Mouse (Mus musculus) Patski (cell line): ENCODE data around the gene Gm10772. TPM values are rescaled to one million over a fixed set of nuclear protein-coding genes. Genes with fewer than 3 reads are reported as not detected.
"Not testable (repeated sequence)": the region's sequence is repeated elsewhere in the genome, so short reads cannot be mapped to it uniquely, and the experiment has no call there.

Experiments used
- ATAC-seq: fragments of 100-300 bp; one replicate; pipeline ENCODE4 v1.8.0; 2021
- CTCF ChIA-PET: fragments of 350-600 bp; sonication (Branson Sonifier 250); formaldehyde crosslinking; loops from one replicate; lab custom pipeline; 2022; ENCODE audit warnings: inconsistent platforms; lab: Charles Lee
- POLR2A ChIA-PET: fragments of 350-600 bp; sonication (Branson Sonifier 250); formaldehyde crosslinking; loops from one replicate; lab custom pipeline; 2022; ENCODE audit warnings: antibody characterized with exemption, inconsistent platforms; lab: Charles Lee
- DNase-seq: peaks from one replicate; pipeline ENCODE4 v3.0.0-alpha.2; 2011; ENCODE audit warnings: low read depth, low spot score
- H3K27me3 ChIP-seq: fragments of 371-371 bp; one replicate; pipeline ENCODE4 v1.5.1; 2021
- CTCF ChIP-seq: fragments of 100-300 bp; IDR thresholded peaks from one replicate; pipeline ENCODE4 v1.5.1; 2021
- in situ Hi-C: fragments of 300-500 bp; cut with MboI; formaldehyde crosslinking; loops from 3 replicates; pipeline ENCODE4 v1.11.1; 2018; ENCODE audit warnings: low pct_unique_long_range_greater_than_20kb, mixed read lengths
- polyA plus RNA-seq: library from polyadenylated mRNA; unstranded; gene quantifications from one replicate; pipeline ENCODE4 v1.2.3, GENCODE M21; 2021

Gm10772 gene
- polyA plus RNA-seq = not detected

DNA sequence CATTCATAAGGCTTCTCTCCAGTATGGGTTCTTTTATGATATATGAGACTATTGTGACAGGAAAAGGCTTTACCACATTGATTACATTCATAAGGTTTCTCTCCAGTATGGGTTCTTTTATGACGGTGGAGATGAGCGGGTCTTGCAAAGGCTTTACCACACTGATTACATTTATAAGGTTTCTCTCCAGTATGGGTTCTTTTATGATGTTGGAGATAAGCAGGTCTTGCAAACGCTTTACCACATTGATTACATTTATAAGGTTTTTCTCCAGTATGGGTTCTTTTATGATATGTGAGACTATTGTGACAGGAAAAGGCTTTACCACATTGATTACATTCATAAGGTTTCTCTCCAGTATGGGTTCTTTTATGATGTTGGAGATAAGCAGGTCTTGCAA is at the start of gene Gm10772:
Gene Gm10772, minus strand, starts transcription at position 101 of the 400 bp plus-strand sequence.
- DNase-seq, CTCF ChIA-PET, in situ Hi-C loops, ATAC-seq, POLR2A ChIA-PET, H3K27me3 ChIP-seq: not testable (repeated sequence)

- H3K27me3 ChIP-seq, POLR2A ChIA-PET, ATAC-seq, DNase-seq, in situ Hi-C loops, CTCF ChIA-PET: not testable (repeated sequence)
Observed at GRCm38 (mm10) chr13:66263914-66264313, 36.5 kb upstream of the Gm10772 start.

DNA sequence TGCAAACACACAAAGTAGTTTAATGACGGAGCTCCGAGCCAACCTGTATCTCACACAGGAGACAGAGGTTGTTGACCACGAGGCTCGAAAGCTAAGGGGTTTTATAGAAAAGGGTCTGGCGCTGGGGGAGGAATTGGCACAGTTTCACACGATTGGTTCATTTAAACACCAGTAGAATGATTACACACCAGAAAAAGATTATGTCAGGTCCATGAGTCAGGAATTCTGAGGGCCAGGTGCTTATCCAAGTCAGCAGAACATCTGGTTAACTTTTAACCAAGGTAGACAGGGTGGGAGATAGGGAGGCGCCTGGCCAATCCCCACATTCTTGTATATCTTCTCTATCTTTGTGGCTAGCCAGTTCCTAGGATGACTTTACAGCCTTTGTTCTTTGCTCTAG is 35.8 kb upstream of the Gm10772 start:
- POLR2A ChIA-PET, ATAC-seq, DNase-seq, CTCF ChIA-PET, in situ Hi-C loops, H3K27me3 ChIP-seq: not testable (repeated sequence)

GRCm38 (mm10) chr13:66214349-66214748 is 13.0 kb downstream of the Gm10772 start:
- ChIA-PET POLR2A (no interaction called here), CTCF (no interaction called here)
- H3K27me3 ChIP-seq = no peaks in the 10 kb centered on the region
- no peak for DNase-seq
- ATAC-seq = no peak
- TF ChIP-seq CTCF = no peak
- in situ Hi-C loops = no loop called here

- in situ Hi-C loops, POLR2A ChIA-PET, CTCF ChIA-PET: not testable (repeated sequence)
Observed at GRCm38 (mm10) chr13:66213811-66214210, 13.6 kb downstream of the Gm10772 start.

GRCm38 (mm10) chr13:66179172-66179571 is 48.2 kb downstream of the Gm10772 start:
- H3K27me3 ChIP-seq, DNase-seq, POLR2A ChIA-PET, ATAC-seq, CTCF ChIA-PET, in situ Hi-C loops: not testable (repeated sequence)

More at GRCm38 (mm10) chr13:66213811-66214210, 13.6 kb downstream of the Gm10772 start:
- ATAC-seq, DNase-seq, H3K27me3 ChIP-seq: not testable (repeated sequence)

Other genes starting within 250 kb of the Gm10772 start
- gene Gm10324, start 108.0 kb downstream of the Gm10772 start, polyA plus RNA-seq = not detected
- gene 2410141K09Rik, start 213.5 kb upstream of the Gm10772 start, polyA plus RNA-seq = not detected